Mouse (Mus musculus) heart, adult 11 months (tissue): Measurements from ENCODE around the gene Flii.

Source experiments
- DNase-seq: peaks from one replicate; pipeline ENCODE4 v3.0.0; 2022

Flii gene

GRCm38 (mm10) chr11:60712639-60713255, 14.3 kb downstream of the Flii start:
- DNase-seq = peak; percentile 90

GRCm38 (mm10) chr11:60712040-60712439, 15.0 kb downstream of the Flii start:
- peak; percentile 89 for DNase-seq

- DNase-seq = peak; percentile 89
These were observed 15.8 kb downstream of the Flii start for GRCm38 (mm10) chr11:60711218-60711617.

GRCm38 (mm10) chr11:60709481-60710465, 17.3 kb downstream of the Flii start:
- peak; percentile 89 for DNase-seq

GRCm38 (mm10) chr11:60708631-60709030, 18.4 kb downstream of the Flii start:
- DNase-seq = peak; percentile 91

GRCm38 (mm10) chr11:60707672-60708071, 19.4 kb downstream of the Flii start:
- peak; percentile 99 for DNase-seq

GRCm38 (mm10) chr11:60706696-60707480, 20.2 kb downstream of the Flii start:
- DNase-seq = peak; percentile 92

- DNase-seq = peak; percentile 90
These were observed 21.0 kb downstream of the Flii start for GRCm38 (mm10) chr11:60706076-60706475.

- peak; percentile 88 for DNase-seq
These were observed 21.8 kb downstream of the Flii start for GRCm38 (mm10) chr11:60705255-60705654.

GRCm38 (mm10) chr11:60704023-60704880, 22.8 kb downstream of the Flii start:
- peak; percentile 90 for DNase-seq

- DNase-seq = peak; percentile 96
These were observed 23.9 kb downstream of the Flii start for GRCm38 (mm10) chr11:60703131-60703530.

GRCm38 (mm10) chr11:60701611-60702010, 25.5 kb downstream of the Flii start:
- DNase-seq = peak; percentile 92

- peak; percentile 90 for DNase-seq
These were observed 26.5 kb downstream of the Flii start for GRCm38 (mm10) chr11:60700320-60701185.

GRCm38 (mm10) chr11:60699524-60700075, 27.5 kb downstream of the Flii start, which contains the start of gene Llgl1:
Gene Llgl1, plus strand, starts transcription at chr11:60699723.
- DNase-seq = peak; percentile 99

GRCm38 (mm10) chr11:60698806-60699523, 28.1 kb downstream of the Flii start:
- peak; percentile 99 for DNase-seq

- no peak for DNase-seq
These were observed 29.5 kb downstream of the Flii start for GRCm38 (mm10) chr11:60697561-60697960.

GRCm38 (mm10) chr11:60696165-60696564, 30.9 kb downstream of the Flii start:
- no peak for DNase-seq
